19 mouse cellular contexts compared by ENCODE assay signal in the genomic region with DNA sequence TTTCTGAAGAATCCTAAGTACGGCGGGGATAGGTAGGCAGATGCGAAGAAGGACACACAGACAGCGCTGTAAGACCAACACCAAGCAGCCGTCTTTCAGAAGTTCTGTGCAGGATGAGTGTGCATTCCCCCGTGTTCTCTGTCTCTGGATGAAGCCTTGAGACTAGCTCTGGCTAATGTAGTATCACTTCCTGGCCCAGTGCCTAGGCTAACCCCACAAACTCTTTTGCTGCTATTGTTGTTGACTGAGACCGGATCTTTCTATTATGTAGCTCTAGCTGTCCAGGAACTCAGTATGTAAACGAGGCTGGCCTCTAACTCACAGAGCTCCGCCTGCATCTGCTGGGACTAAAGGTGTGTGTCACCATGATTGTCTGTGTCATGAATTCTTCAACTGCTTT. TPM values are rescaled to one million over a fixed set of nuclear protein-coding genes. Genes with fewer than 3 reads are reported as not detected.
A peak's percentile ranks its signal among the peaks of the same experiment; 100 is the strongest.
DNase-seq lines count a peak whose midpoint lies in the region; ATAC-seq lines count a peak whose summit lies in the region.
"Had no signal": no experiment of that assay in that cellular context is flagged by ENCODE, and none has a peak within 500 bp of the region (broad histone marks: within the 10 kb centered on the region; RNA-seq: fewer than 3 reads in every experiment).

No protein-coding gene starts in this region.

- no peak overlapping the region for H3K4me2 ChIP-seq in midbrain, embryonic 11.5 days
- no peak overlapping the region for H3K4me2 ChIP-seq in midbrain, embryonic 14.5 days (ENCODE audit: low read length)
- H3K4me2 ChIP-seq: embryonic facial prominence, embryonic 12.5 days; forebrain, embryonic 13.5 days; forebrain, embryonic 15.5 days had no signal

- H3K4me3 ChIP-seq in midbrain, embryonic 11.5 days (ENCODE audit: low read depth, low read length) = no peak overlapping the region
- no peak overlapping the region for H3K4me3 ChIP-seq in midbrain, embryonic 14.5 days (replicated peaks; ENCODE audit: low read depth, low read length)
- H3K4me3 ChIP-seq: embryonic facial prominence, embryonic 10.5 days; embryonic facial prominence, embryonic 12.5 days; forebrain, embryonic 13.5 days; forebrain, embryonic 15.5 days had no signal

- no peak for ATAC-seq in midbrain, embryonic 11.5 days (ENCODE audit: low FRiP score)
- no peak for ATAC-seq in midbrain, embryonic 14.5 days (ENCODE audit: low FRiP score, low TSS enrichment)
- no peak for ATAC-seq in inflammation-experienced regulatory T-cells, adult 6 months
- ATAC-seq: forebrain, embryonic 13.5 days; forebrain, embryonic 15.5 days; forebrain, postnatal 0 days had no signal

- no peaks in the 10 kb centered on the region for H3K9me3 ChIP-seq in midbrain, embryonic 11.5 days (ENCODE audit: control insufficient read depth, low read length)
- H3K9me3 ChIP-seq in midbrain, embryonic 14.5 days (ENCODE audit: control insufficient read depth, low read length) = no peaks in the 10 kb centered on the region
- H3K9me3 ChIP-seq: embryonic facial prominence, embryonic 10.5 days; embryonic facial prominence, embryonic 12.5 days; forebrain, embryonic 13.5 days; forebrain, embryonic 15.5 days had no signal

- H3K36me3 ChIP-seq in midbrain, embryonic 11.5 days (ENCODE audit: control insufficient read depth, insufficient read depth, low read length) = no peaks in the 10 kb centered on the region
- H3K36me3 ChIP-seq in midbrain, embryonic 14.5 days (ENCODE audit: control insufficient read depth, insufficient read depth, low read length) = no peaks in the 10 kb centered on the region
- H3K36me3 ChIP-seq: embryonic facial prominence, embryonic 10.5 days; embryonic facial prominence, embryonic 12.5 days; forebrain, embryonic 15.5 days had no signal

- peak; percentile 11 for DNase-seq in lung, postnatal 25 days (ENCODE audit: low spot score)
- DNase-seq in lung, postnatal 4 days = no peak
- peak; percentile 67 for DNase-seq in midbrain, embryonic 11.5 days (ENCODE audit: low spot score, missing footprints)
- DNase-seq in midbrain, embryonic 14.5 days = no peak
- peak; percentile 46 for DNase-seq in ZHBTc4 (ENCODE audit: low read depth, low spot score)
- DNase-seq: adrenal gland, adult 8-10 months; adrenal gland, postnatal 14 days; adrenal gland, postnatal 36 days; cerebellum, adult 11-12 months; cerebellum, adult 2 months; cerebellum, adult 9-10 months; cerebellum, postnatal 10 days; cerebellum, postnatal 25 days; forebrain, postnatal 0 days had no signal

- H3K27me3 ChIP-seq in midbrain, embryonic 11.5 days (ENCODE audit: control insufficient read depth, insufficient read depth, low read length) = no peaks in the 10 kb centered on the region
- no peaks in the 10 kb centered on the region for H3K27me3 ChIP-seq in midbrain, embryonic 14.5 days (ENCODE audit: control insufficient read depth, insufficient read depth, low read length)
- H3K27me3 ChIP-seq: embryonic facial prominence, embryonic 12.5 days; forebrain, embryonic 13.5 days; forebrain, embryonic 15.5 days had no signal

- no peak overlapping the region for H3K9ac ChIP-seq in midbrain, embryonic 11.5 days (ENCODE audit: low read length)
- H3K9ac ChIP-seq in midbrain, embryonic 14.5 days (replicated peaks; ENCODE audit: low read length) = no peak overlapping the region
- H3K9ac ChIP-seq: embryonic facial prominence, embryonic 12.5 days; forebrain, embryonic 13.5 days; forebrain, embryonic 15.5 days; forebrain, postnatal 0 days had no signal

- 90% methylated on average over 9 of the region's 9 CpGs for WGBS in midbrain, embryonic 11.5 days
- WGBS in midbrain, embryonic 14.5 days = 88% methylated on average over 9 of the region's 9 CpGs

- no peaks in the 10 kb centered on the region for H3K4me1 ChIP-seq in midbrain, embryonic 11.5 days (ENCODE audit: control insufficient read depth, insufficient read depth, low read length)
- H3K4me1 ChIP-seq in midbrain, embryonic 14.5 days (ENCODE audit: control insufficient read depth, insufficient read depth, low read length) = no peaks in the 10 kb centered on the region
- H3K4me1 ChIP-seq: embryonic facial prominence, embryonic 12.5 days; forebrain, embryonic 13.5 days; forebrain, embryonic 15.5 days had no signal

- H3K27ac ChIP-seq in midbrain, embryonic 11.5 days (ENCODE audit: low read depth, low read length) = no peak overlapping the region
- H3K27ac ChIP-seq in midbrain, embryonic 14.5 days (replicated peaks; ENCODE audit: low read depth, low read length) = no peak overlapping the region
- H3K27ac ChIP-seq: embryonic facial prominence, embryonic 10.5 days; embryonic facial prominence, embryonic 12.5 days; forebrain, embryonic 13.5 days; forebrain, embryonic 15.5 days had no signal

RNA-seq across cellular contexts. Expression of gene Slco2a1, which starts 43.6 kb away (rescaled TPM):
- 0.31 and 0.54 TPM in 2 replicates for polyA plus RNA-seq in midbrain, embryonic 11.5 days (2014; fragmentation: Nextera tagmentation; extraction: Ambion mirVana)
- polyA plus RNA-seq in midbrain, embryonic 14.5 days (2014; fragmentation: Nextera tagmentation; extraction: Ambion mirVana) = 0.88 and 1.5 TPM in 2 replicates
- under 1 TPM; 0.20 to 0.71 (median 0.26) TPM for polyA plus RNA-seq in inflammation-experienced regulatory T-cells, adult 6 months (2017; shearing (Covaris generic))

Comparison
In these comparisons a context has a peak if more than half of its experiments do, and no peak if none do; other contexts are left out.
1. DNase-seq: peak in lung, postnatal 25 days (single experiment), midbrain, embryonic 11.5 days (single experiment) and ZHBTc4 (single experiment); none in lung, postnatal 4 days (0 of 2) and midbrain, embryonic 14.5 days (single experiment).